Mouse (Mus musculus) CD4-positive helper T cell, adult 2 months (primary cell): Measurements from ENCODE around the gene Upb1.
"Not testable (repeated sequence)": the region's sequence is repeated elsewhere in the genome, so short reads cannot be mapped to it uniquely, and the experiment has no call there.

Experiments
- DNase-seq: peaks from one replicate; pipeline ENCODE4 v3.0.0-alpha.2; 2012; ENCODE audit warnings: low read depth, missing footprints, low spot score

The Upb1 gene

DNA sequence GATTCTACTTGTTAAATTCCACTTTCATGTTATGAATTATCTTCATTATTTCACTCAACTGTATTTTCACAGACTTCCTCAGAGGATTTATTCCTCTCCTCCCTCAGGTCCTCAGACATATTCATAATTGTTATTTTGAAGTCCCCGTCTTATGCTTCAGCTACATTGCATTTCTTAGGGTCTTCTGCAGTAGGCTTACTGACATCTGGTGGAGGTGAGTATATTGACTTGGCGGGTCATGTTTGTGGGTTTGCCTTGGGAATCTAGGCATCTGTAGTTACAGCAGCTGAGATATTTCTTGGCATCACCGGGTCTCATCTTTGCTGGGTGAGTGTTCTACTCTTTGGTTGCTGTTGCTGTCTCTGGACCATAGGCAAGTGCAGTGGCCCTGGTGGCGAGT is at the start of gene Upb1:
Gene Upb1, plus strand, starts transcription at position 158 of the 400 bp plus-strand sequence.
- no peak for DNase-seq

DNA sequence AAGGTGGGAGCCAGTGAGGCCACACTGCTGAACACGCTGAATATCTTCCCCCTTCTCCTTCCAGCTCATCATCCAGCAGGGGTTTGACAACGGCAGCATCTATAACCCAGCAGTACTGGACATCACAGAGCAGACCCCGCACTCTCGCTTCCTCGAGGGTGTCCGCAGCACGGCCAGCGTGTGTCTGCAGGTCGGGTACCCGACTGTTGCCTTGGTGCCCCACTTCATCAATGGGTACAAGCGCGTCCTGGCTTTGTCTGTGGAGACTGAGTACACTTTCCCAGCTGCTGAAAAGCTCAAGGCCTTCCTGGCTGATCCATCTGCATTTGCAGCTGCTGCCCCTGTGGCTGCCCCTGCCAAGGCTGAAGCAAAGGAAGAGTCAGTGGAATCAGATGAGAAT is 48.4 kb upstream of the Upb1 start:
- no peak for DNase-seq

DNA sequence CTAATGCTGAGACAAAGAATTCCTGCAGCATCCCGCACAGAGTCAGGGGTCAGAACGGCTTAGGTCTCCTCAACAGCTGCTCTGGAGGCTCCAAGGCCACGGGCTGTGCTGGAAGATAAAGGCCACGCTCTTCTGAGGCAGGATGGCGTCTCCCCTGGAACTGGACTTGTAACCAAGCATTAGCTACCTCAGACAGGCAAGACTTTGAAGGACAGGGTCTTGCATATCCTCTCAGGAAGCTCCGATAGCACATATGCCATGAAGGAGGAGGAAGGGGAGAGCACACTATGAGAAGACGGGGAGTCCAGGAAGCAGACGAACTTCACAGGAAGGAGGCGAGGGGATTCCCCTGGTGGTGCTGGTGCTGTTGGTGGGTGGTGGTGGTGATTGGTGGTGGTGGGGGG is 47.1 kb upstream of the Upb1 start:
- peak; percentile 39 for DNase-seq

DNA sequence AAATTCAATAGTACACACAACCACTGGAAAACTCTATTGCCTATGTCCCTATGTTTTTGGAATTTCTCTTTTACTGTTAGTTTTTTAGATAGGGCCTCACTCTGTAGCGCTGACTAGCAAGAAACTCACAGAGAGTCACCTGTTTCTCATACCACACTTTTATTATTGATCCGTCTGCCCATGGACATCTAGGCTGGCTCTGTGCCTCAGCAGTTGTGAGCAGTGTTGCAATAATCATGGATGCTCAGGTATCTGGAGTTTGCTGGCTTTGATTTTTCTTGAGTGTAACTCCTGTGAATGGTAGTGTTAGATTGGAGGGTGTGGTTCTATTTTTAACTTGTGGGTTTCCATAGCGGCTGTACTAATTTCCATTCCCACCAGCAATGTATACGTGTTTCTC is 45.6 kb upstream of the Upb1 start:
- DNase-seq: no peak

DNA sequence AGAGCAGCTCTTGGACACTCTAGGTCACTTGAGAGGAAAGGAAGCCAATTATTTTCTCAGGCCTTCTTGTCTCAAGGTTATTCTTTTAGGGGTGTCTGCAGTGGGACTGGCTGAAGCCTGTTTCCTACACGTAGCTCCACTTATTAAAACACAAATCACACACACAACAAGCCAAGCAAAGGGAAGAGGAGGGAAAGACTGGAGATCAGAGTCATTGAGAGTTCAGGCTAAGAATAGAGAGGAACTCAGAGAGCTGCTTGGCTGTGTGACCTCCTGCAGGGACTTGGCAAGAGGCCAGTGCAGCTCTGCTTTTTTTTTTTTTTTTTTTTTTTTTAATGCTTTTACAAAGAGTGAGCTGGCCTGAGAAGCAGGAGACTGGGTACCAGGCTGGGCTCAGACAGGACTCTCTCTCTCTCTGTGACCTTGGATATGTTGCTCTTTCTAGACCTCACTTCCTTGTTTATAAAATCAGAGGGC is 36.7 kb upstream of the Upb1 start:
- DNase-seq: not testable (repeated sequence)

DNA sequence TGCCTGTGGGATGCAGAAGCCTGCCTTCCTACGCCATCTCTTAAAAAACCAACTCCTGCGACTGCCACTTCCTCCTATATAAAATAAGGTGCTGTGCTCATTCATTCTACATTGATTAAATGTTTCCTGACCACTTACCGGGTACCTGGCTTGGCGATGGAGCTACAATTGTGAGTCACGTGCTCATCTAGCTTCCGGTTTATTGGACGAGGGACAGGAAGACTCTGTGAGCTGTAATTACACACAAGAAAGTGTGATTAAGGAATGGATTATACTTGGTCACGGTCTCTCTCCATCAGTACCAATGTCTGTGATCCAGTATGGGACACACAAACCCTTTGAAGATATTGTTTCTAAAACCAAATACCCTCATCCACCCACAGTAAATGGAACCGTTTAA is 36.1 kb upstream of the Upb1 start:
- peak; percentile 23 for DNase-seq

DNA sequence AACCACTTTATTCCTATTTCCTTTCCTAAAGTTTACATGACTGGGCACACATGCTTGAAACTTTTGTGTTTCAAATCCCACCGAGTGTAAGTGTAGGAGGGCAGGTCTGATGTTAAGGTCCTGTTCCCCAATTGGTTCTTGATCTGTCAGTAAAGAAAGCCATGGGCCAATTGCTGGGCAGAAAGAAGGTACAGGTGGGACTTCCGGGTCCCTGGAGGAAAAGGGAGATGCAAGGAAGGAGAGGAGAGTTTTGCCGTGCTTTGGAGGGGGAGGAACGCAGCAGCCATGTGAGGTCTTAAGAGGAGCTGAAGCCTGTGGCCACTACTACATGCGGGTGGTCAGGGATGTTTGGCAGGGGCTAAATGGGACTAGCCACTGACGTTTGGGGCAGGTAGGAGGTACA is 35.7 kb upstream of the Upb1 start:
- peak; percentile 71 for DNase-seq

DNA sequence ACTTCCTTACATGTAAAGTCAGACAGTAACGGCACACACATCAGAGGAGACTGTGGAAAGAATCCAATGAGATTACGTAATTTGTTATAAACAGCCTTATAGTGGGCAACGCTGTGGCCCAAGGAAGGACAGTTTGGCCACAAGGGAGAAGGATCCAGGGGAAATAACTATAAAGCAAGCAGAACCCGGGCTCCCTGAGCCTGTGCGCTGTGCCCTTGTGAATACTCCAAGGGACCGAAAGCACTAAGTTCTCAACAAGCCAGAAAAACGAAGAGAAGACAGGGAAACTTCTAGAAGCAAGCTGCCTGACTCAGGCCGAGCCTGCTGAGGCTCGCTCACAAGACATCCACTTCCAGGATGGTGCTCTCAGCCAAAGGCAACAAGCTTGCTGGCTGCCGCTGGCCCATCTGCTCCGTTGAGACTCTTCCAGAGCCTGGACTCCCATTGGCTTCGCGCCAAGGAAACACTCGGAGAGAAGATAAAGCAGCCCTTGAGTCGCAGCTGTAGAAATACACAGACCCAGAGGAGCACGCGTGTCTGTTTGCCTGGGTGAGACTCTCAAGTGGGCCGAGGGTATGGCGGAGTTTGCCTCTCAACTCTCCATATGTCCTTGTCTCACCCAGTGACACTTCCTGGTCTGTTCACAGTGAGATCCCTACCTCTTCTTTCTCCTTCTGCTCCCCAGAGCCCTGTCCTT is 27.1 kb upstream of the Upb1 start:
- DNase-seq: not testable (repeated sequence)

DNA sequence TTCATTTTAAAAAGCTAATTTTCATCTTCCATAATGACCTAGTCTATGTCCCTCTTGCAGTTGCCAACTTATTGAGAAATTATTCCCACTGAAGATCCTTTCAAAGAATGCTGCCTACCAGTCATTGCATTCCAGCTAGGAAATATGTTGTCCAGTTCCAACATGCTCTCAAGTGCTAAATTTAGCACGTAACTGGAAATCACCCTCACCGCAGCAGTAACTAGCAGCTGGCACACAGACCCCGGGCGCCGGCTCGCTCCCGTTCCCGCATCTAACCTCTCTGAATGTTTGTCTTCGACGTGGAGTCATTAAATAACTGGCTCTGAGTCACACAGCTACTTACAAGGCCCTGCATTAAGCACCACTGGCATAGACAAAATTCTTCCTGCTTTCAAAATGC is 22.2 kb upstream of the Upb1 start:
- no peak for DNase-seq

DNA sequence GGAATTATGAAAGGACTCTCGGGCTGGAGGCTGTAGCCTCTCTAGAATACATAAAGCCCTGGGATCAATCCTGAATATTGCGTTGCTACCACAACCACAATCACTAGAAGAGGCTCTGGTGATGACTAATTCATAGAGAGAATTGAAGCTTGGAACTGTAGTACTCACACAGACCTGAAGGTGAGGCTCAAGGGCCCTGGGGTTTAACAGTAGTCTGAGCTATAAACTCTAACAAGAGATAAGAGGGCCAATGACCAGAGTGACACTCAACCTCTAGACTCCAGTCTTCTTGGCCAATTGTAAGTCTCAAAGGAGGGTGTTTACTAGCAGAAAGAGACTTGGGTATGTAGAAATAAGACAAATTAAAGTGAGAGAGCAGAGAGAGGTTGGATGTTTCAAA is 10.8 kb upstream of the Upb1 start:
- DNase-seq: no peak

DNA sequence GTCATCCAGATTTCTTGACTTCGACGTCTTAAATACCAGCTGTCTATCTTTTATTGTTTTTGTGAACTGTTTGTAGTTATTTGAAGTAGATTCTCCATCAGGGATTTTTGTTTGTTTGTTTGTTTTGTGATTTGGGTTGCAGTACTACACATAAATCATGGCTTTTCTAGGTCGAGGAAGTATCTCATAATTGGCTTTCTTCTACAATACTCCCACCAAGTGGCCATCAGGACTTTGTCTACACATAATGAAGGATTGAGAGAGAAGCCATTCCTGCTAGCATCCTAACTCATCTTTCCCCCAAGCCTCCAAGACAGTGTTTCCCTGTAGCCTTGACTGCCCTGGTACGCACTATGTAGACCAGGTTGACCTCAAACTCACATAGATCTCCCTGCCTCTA is 10.1 kb upstream of the Upb1 start:
- DNase-seq: no peak

DNA sequence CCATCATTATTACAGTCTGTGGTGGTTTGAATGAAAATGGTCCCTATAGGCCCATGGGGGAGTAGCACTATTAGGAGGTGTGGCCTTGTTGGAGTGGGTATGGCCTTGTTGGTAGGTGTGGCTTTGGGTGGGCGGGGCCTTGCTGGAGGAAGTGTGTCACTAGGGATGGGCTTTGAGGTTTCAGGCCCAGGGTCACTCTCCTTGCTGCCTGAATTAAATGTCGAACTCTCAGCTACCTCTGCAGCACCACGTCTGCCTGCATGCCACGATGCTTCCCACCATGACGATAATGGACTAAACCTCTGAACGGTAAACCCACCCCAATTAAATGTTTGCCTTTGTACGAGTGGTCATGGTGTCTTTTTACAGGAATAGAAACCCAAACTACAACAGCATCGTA is 6.1 kb upstream of the Upb1 start:
- DNase-seq: no peak

DNA sequence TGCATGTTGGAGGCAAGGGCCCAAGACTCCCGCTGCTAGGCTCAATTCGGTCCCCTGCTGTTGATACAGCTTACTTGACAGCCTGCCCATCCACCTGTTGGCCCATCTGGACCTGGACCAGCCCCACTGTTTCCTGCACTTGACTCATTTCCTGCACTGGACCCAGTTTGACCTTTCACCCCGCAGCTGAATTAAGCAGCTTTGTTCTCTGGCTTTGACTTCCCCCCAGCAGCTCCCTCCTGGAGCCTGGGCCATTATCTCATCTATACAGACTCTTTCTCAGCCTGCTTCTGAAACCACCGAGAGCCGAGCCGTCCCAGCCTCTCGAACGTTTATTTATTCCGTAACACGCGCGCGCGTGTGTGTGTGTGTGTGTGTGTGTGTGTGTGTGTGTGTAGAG is 3.9 kb upstream of the Upb1 start:
- peak; percentile 27 for DNase-seq

DNA sequence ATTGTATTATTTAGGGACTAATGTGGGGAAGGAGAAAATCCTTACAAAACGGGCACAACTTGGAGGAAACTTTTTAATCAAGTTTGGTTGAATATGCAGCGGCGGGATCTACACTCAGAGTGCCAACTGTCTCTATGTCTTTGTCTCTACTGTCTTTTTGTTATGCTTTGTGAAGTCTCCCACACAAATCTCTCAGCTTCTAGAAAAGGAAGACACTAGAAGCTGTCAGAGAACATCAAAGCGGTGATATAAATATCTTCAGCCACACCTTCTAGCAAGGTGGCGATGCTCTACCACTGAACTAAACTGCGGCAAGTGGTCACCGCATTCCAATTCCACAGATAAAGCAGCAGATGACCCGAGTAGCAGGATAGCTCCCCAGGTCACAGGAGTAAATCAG is 5.0 kb downstream of the Upb1 start:
- DNase-seq: peak; percentile 46

DNA sequence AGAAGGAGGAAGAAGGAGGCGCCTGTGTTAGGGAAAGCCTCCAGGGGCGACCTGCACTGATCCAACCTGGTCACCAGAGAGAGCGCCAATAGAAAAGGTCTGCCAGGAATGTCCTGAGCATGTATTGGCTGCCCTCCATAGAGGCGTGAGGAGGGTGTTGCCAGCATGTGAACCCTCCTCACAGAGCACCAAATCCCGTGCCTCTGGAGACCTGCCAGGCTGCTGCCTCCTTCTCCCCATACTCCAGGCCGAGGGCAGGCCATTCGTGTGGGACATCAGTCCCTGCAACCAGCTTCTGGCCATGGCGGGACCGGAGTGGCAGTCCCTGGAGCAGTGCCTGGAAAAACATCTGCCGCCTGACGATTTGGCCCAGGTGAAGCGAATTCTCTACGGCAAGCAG is 5.8 kb downstream of the Upb1 start:
- no peak for DNase-seq

DNA sequence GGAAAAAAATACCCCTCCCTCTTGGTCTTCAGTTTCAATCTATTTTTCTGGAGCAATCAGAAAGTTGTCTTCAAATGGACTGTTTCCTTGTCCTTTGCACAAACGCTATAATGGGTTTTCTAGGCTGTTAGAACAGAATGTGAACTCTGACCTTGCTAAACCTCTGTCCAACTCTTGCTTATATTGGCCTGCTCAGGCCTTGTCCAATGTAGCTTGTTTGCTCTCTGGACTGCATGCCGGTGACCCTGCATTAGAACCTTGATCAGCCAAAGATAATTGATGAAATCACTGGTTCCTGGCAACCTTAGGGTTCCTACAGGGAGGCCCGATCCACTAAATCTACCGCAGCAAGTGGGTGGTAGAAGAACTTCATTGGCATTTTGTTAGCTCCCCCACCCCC is 6.8 kb downstream of the Upb1 start:
- DNase-seq: no peak

DNA sequence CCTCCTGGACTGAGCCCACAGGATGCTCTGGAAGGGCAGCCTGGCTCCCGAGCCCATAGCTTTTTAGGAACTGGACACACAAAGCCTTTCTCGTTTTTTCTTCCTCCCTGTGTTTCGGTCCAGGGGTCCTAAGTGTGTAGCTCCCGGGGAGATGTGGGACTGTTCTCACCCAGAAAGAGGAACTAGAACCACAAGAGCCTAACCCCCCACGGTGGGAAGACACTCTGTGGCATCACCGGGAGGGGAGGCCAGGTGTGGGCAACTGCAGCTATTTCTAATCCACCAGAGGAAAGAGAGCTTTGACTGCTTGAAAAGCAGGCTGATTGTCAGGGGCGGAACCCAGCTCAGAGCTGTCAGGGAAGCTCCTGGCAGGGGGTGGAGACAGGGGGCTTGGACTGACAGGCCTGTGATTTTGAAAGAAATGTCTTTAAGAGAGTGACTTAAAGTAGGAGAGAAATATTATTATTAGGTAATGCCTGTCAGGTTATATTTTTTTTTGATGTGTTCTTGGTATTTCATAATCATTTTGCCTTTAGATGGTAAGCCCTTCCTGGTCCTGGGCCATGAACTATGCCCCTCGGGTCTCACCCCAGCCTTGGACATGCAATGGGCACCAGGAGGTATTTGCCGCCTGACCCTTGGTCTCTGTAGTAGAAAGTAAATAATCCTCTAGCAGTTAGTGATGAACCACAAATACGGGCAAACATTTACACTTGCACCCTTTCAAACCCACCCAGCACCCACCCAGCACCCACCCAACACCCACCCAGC is 10.6 kb downstream of the Upb1 start:
- DNase-seq: not testable (repeated sequence)

DNA sequence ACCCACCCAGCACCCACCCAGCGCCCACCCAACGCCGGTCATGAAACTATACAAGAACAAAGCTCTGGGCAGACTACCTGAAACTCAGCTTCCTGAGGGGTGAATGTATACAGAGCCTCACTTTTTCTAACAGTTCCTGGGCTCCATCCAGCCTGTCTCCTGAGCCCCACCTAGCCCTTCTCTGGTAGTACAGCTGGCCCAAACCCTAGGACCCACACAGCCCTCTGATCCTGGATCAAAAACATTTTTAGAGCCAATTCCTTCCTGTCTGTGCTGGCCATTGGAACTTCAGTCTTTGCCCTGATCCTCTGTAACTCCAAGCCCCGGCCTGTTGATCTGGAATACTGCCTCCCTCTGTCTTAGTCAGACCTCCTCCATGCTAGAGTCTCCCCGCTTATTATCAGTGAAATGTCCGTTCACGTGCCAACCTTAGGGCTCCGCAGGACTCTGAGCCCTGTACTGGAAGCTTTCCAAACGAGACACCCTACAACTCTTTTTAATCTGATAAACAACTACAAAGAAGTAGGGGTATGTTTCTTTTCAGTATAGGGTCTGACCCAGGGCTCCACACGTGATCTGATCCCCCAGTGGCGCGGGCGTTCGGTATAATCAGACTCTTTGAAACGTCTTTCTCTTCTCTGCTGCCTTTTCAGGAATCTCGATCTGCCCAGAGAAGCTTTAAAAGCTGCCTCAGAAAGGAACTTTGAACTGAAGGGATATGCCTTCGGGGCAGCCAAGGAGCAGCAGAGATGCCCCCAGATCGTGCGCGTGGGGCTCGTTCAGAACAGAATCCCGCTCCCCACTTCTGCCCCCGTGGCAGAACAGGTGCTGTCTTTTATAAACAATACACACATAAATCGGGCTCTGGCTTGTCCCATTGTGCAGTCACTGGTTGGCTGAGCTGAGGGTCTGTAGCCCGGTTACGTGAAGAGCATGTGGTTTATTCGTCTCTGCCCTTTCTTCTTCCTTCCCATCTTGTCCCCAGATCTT is 11.5 kb downstream of the Upb1 start:
- no peak for DNase-seq

DNA sequence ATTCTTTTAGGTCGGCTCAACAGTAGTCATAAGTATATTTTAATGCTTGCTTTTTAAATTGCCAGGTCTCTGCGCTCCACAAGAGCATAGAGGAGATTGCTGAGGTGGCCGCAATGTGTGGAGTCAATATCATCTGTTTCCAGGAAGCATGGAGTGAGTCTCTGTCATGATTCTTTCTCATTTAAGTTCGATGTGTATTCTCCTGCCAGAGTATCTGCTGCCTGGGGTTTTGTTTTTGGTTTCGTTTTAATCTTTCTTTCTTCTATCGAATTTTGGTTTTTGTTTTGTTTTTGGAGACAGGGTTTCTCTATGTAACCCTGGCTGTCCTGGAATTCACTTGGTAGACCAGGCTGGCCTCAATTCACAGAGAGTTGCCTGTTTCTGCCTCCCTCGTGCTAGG is 14.0 kb downstream of the Upb1 start:
- DNase-seq: peak; percentile 67

DNA sequence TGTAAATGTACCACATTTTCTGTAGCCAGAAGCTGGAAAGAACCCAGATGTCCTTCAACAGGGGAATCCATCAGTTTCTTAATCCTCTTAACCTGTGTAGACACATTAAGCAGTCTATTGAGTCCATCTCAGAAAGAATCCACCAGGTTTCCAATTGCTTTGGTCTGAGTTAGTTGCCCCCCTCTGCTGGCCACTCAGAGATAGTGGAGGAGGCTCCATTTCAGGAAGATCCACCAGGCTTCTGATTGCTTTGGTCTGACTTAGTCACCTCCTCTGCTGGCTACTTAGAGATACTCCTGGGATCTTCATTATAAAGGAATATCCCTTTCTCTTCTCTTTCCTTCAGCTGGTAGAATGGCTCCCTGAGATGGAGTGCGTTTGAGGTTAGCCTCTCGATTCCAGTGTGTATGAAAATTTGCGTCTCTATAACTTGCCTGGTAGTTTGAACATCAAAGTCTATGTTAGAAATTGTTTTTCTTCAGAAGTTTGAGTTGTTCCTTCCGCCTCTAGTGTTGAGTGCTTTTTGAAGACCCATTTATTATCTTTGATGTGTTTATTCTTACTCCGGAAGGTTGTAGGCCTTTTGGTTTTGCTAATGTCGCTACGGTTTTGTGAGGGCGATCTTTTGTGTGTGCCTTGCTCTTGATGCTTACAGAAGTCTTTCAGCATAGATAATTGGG is 16.6 kb downstream of the Upb1 start:
- DNase-seq: peak; percentile 71

DNA sequence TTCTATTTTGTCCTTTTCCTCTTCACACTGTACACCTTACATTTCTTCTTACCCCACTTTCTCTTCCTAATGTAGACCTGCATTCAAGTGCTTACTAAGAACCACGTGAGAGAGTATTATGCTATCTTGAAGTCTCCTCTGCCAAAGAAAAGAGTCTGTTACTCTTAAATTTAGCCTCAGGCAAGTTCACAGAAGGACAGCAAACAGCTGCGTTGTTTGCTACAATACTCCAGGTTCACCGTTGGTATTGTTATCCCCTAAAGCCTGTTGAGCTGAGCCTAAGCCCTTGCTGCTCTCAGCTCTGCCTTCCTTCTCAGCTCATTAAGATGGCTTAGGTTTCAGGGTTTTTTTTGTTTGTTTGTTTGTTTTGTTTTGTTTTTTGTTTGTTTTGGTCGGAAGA is 17.8 kb downstream of the Upb1 start:
- DNase-seq: no peak
